Mouse (Mus musculus) 3134 (cell line): ENCODE results near the gene Dbx2.

Source experiments
- DNase-seq: peaks from one replicate; pipeline ENCODE4 v3.0.0-alpha.2; 2011; ENCODE audit warnings: low spot score; ENCODE audit not compliant: insufficient read length; ENCODE audit errors: extremely low read depth

Gene Dbx2

GRCm38 (mm10) chr15:95624396-95624795 is 31.4 kb downstream of the Dbx2 start:
- no peak for DNase-seq

GRCm38 (mm10) chr15:95622797-95623196 is 33.0 kb downstream of the Dbx2 start:
- DNase-seq, result no peak

- DNase-seq, result no peak
These were observed 43.2 kb downstream of the Dbx2 start for GRCm38 (mm10) chr15:95612600-95612999.

GRCm38 (mm10) chr15:95601179-95601578 is 54.6 kb downstream of the Dbx2 start:
- DNase-seq, result no peak

GRCm38 (mm10) chr15:95598630-95599029 is 57.1 kb downstream of the Dbx2 start:
- DNase-seq, result no peak

GRCm38 (mm10) chr15:95586906-95587305 is 68.9 kb downstream of the Dbx2 start:
- DNase-seq, result no peak

GRCm38 (mm10) chr15:95584891-95585290 is 70.9 kb downstream of the Dbx2 start:
- no peak for DNase-seq

- no peak for DNase-seq
These were observed 81.1 kb downstream of the Dbx2 start for GRCm38 (mm10) chr15:95574661-95575060.
